Mouse (Mus musculus): Measurements from ENCODE around the gene A730015C16Rik.

- TF ChIP-seq GATA1 (IDR thresholded peaks at IDR 0.05; ENCODE audit: borderline replicate concordance, low read length) (no peak), FLI1 (IDR thresholded peaks at IDR 0.05; ENCODE audit: low read length) (no peak)
These were observed 22.3 kb downstream of the A730015C16Rik start for GRCm38 (mm10) chr4:108826096-108826495.

Data from megakaryocyte, embryonic 14.5 days (primary cell).